Mouse (Mus musculus) gonadal fat pad, adult 2 months (tissue): ENCODE measurements around the gene Cep72. TPM values are rescaled to one million over a fixed set of nuclear protein-coding genes. Genes with fewer than 3 reads are reported as not detected.
"Not testable (repeated sequence)": the region's sequence is repeated elsewhere in the genome, so short reads cannot be mapped to it uniquely, and the experiment has no call there.

ENCODE experiments used
- DNase-seq: peaks from one replicate; pipeline ENCODE4 v3.0.0-alpha.2; 2012; ENCODE audit warnings: low read depth
- polyA plus RNA-seq: library from polyadenylated mRNA; depleted of rRNA; stranded (reverse); fragments of >200 nt; gene quantifications from 2 replicates; pipeline ENCODE4 v1.2.3, GENCODE M21; 2012

The Cep72 gene
- polyA plus RNA-seq, 1 experiment: 2.4 TPM

- DNase-seq: no peak
Observed at GRCm38 (mm10) chr13:74031133-74031532, 31.0 kb downstream of the Cep72 start.

- no peak for DNase-seq
Observed at GRCm38 (mm10) chr13:74030691-74031090, 31.4 kb downstream of the Cep72 start.

- DNase-seq: no peak
Observed at GRCm38 (mm10) chr13:74029013-74029412, 33.1 kb downstream of the Cep72 start.

GRCm38 (mm10) chr13:74028116-74028515 lies 34.0 kb downstream of the Cep72 start:
- no peak for DNase-seq

- peak; percentile 61 for DNase-seq
Observed at GRCm38 (mm10) chr13:74026215-74026614, 35.9 kb downstream of the Cep72 start.

- peak; percentile 96 for DNase-seq
Observed at GRCm38 (mm10) chr13:74025151-74026081, 36.7 kb downstream of the Cep72 start.

- not testable (repeated sequence) for DNase-seq
Observed at GRCm38 (mm10) chr13:74019006-74019405, 43.1 kb downstream of the Cep72 start.

GRCm38 (mm10) chr13:74017426-74017825 lies 44.7 kb downstream of the Cep72 start:
- no peak for DNase-seq

- no peak for DNase-seq
Observed at GRCm38 (mm10) chr13:74015908-74016307, 46.2 kb downstream of the Cep72 start.

- no peak for DNase-seq
Observed at GRCm38 (mm10) chr13:74010678-74011077, 51.4 kb downstream of the Cep72 start.

GRCm38 (mm10) chr13:74009791-74010614 lies 52.1 kb downstream of the Cep72 start:
- DNase-seq: no peak

GRCm38 (mm10) chr13:74008948-74009718 lies 53.0 kb downstream of the Cep72 start, which contains the start of gene Tppp:
Gene Tppp, plus strand, starts transcription at chr13:74009407.
- no peak for DNase-seq

GRCm38 (mm10) chr13:74008216-74008615 lies 53.9 kb downstream of the Cep72 start:
- not testable (repeated sequence) for DNase-seq

GRCm38 (mm10) chr13:74006881-74007280 lies 55.2 kb downstream of the Cep72 start:
- not testable (repeated sequence) for DNase-seq

GRCm38 (mm10) chr13:74001492-74001891 lies 60.6 kb downstream of the Cep72 start:
- no peak for DNase-seq

- DNase-seq: no peak
Observed at GRCm38 (mm10) chr13:74000961-74001360, 61.1 kb downstream of the Cep72 start.

- no peak for DNase-seq
Observed at GRCm38 (mm10) chr13:74000519-74000918, 61.6 kb downstream of the Cep72 start.

GRCm38 (mm10) chr13:73996456-73996855 lies 65.6 kb downstream of the Cep72 start:
- no peak for DNase-seq

- no peak for DNase-seq
Observed at GRCm38 (mm10) chr13:73991267-73991666, 70.8 kb downstream of the Cep72 start.

- DNase-seq: no peak
Observed at GRCm38 (mm10) chr13:73990761-73991160, 71.3 kb downstream of the Cep72 start.

GRCm38 (mm10) chr13:73990325-73990724 lies 71.8 kb downstream of the Cep72 start:
- no peak for DNase-seq
